Mouse (Mus musculus): ENCODE data around the gene Adck1. TPM values are rescaled to one million over a fixed set of nuclear protein-coding genes. Genes with fewer than 3 reads are reported as not detected.
"Not testable (repeated sequence)": the region's sequence is repeated elsewhere in the genome, so short reads cannot be mapped to it uniquely, and the experiment has no call there.

Adck1 gene
- polyA plus RNA-seq, 1 experiment from 2014 or later, result 12.5 TPM

DNA sequence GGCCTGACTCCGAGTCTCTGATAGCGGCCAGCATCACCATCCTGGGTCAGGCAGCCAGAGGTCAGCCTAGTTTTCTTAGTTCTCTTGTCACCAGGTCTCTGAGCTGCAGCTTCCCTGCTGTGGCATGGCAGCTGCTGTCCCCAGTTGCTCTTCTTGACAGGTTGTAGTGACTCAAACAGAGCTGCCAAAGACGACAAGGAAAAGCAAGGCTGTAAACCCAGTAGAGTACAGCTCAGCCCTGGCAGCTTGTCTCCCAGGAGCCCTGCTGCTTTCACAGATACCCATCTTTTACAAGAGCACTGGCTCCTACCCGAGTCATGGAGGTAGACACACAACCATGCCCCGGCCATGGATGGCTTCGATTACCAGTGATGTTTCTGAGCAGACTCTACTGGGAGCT lies 108.3 kb downstream of the Adck1 start:
- 68% methylated on average over 6 of the region's 6 CpGs for WGBS
- no peak overlapping the region for H3K4me2 ChIP-seq (ENCODE audit: low read depth, low read length)
- no peaks in the 10 kb centered on the region for H3K4me1 ChIP-seq (ENCODE audit: control insufficient read depth, insufficient read depth, low read length)
- H3K36me3 ChIP-seq (replicated peaks; ENCODE audit: control insufficient read depth, insufficient read depth, low read depth, low read length), result no peaks in the 10 kb centered on the region
- H3K4me3 ChIP-seq (ENCODE audit: low read depth, low read length), result no peak overlapping the region
- ATAC-seq (replicated peaks; ENCODE audit: insufficient number of reproducible peaks, low FRiP score, low TSS enrichment, low read depth) (no peak), DNase-seq (ENCODE audit: low spot score) (no peak)
- no peaks in the 10 kb centered on the region for H3K27me3 ChIP-seq (ENCODE audit: control insufficient read depth, insufficient read depth, low read length)
- H3K9me3 ChIP-seq (replicated peaks; ENCODE audit: control insufficient read depth, low read length), result no peaks in the 10 kb centered on the region
- no peak overlapping the region for H3K9ac ChIP-seq (replicated peaks; ENCODE audit: low read length)
- H3K27ac ChIP-seq (replicated peaks; ENCODE audit: low read depth, low read length), result no peak overlapping the region

DNA sequence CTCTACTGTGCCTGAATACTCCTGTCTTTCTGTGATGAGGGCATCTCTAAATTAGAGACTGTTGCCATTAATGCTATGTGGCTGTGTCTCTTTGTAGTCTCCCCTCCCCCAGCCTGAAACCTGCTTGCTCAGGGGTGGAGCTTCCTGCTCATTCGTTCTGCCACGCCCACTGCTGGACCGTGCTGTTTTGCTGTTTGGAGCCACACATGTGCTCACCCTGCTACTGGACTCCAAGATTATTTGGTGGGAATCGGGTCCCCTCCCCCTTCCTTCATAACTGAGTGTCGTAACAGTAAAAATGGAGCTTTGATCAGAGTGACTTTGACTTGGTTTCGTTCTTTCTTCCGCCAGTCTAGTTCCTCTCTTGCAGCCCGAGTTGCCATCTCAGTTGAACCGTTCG lies 111.5 kb downstream of the Adck1 start:
- not testable (repeated sequence) for H3K27ac ChIP-seq (replicated peaks; ENCODE audit: low read depth, low read length); H3K9me3 ChIP-seq (replicated peaks; ENCODE audit: control insufficient read depth, low read length); H3K36me3 ChIP-seq (replicated peaks; ENCODE audit: control insufficient read depth, insufficient read depth, low read depth, low read length); H3K4me3 ChIP-seq (ENCODE audit: low read depth, low read length); ATAC-seq (replicated peaks; ENCODE audit: insufficient number of reproducible peaks, low FRiP score, low TSS enrichment, low read depth); H3K4me1 ChIP-seq (ENCODE audit: control insufficient read depth, insufficient read depth, low read length); H3K4me2 ChIP-seq (ENCODE audit: low read depth, low read length); DNase-seq (ENCODE audit: low spot score); H3K27me3 ChIP-seq (ENCODE audit: control insufficient read depth, insufficient read depth, low read length); H3K9ac ChIP-seq (replicated peaks; ENCODE audit: low read length)
- WGBS, result 59% methylated on average over 10 of the region's 10 CpGs

DNA sequence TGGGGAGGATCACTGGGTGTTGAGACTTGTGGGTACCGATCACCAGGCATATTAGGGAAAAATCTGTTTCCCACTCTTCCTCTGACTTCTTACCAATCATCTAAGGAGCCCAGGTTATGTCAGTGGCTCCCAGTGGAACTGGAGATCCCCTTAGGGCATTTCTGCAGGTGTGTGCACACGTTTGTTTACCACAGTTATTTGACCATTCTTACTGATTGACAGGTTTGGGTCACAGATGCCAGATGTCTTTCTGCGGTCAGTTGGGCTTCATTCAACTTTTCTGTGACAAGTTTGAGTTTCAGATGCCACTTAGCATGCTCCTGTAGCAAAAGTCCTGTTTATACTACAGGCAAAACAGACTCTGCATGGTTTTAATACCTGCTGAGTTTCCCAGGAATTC lies 112.5 kb downstream of the Adck1 start:
- Histone ChIP-seq H3K9ac (replicated peaks; ENCODE audit: low read length) (no peak overlapping the region), H3K9me3 (replicated peaks; ENCODE audit: control insufficient read depth, low read length) (no peaks in the 10 kb centered on the region), H3K36me3 (replicated peaks; ENCODE audit: control insufficient read depth, insufficient read depth, low read depth, low read length) (no peaks in the 10 kb centered on the region), H3K4me2 (ENCODE audit: low read depth, low read length) (no peak overlapping the region), H3K4me3 (ENCODE audit: low read depth, low read length) (no peak overlapping the region), H3K27ac (replicated peaks; ENCODE audit: low read depth, low read length) (no peak overlapping the region), H3K27me3 (ENCODE audit: control insufficient read depth, insufficient read depth, low read length) (no peaks in the 10 kb centered on the region), H3K4me1 (ENCODE audit: control insufficient read depth, insufficient read depth, low read length) (no peaks in the 10 kb centered on the region)
- 61% methylated on average over 3 of the region's 3 CpGs for WGBS
- ATAC-seq (replicated peaks; ENCODE audit: insufficient number of reproducible peaks, low FRiP score, low TSS enrichment, low read depth), result no peak
- DNase-seq (ENCODE audit: low spot score), result no peak

DNA sequence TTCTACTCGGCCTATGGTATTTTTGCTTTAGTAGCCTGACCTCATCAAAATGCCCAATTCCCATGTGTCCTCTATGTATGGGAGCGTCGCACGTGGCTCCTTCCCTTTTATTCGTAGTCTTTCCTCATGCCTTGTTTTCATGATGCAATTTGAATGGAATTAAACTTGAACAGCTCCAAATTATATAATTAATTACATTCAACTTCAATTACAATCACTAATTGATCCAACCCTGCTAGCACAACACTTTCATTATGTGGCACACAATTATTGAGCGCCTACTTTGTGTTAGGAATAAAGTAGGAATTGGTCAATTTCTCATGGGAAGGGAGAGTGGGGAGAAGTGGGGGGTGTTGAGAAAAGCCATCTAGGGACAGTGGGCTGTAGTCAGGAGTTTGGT lies 113.4 kb downstream of the Adck1 start:
- H3K9ac ChIP-seq (replicated peaks; ENCODE audit: low read length), result no peak overlapping the region
- no peak overlapping the region for H3K27ac ChIP-seq (replicated peaks; ENCODE audit: low read depth, low read length)
- no peaks in the 10 kb centered on the region for H3K4me1 ChIP-seq (ENCODE audit: control insufficient read depth, insufficient read depth, low read length)
- H3K36me3 ChIP-seq (replicated peaks; ENCODE audit: control insufficient read depth, insufficient read depth, low read depth, low read length), result no peaks in the 10 kb centered on the region
- H3K9me3 ChIP-seq (replicated peaks; ENCODE audit: control insufficient read depth, low read length), result no peaks in the 10 kb centered on the region
- no peak overlapping the region for H3K4me3 ChIP-seq (ENCODE audit: low read depth, low read length)
- no peaks in the 10 kb centered on the region for H3K27me3 ChIP-seq (ENCODE audit: control insufficient read depth, insufficient read depth, low read length)
- no peak overlapping the region for H3K4me2 ChIP-seq (ENCODE audit: low read depth, low read length)
- no peak for ATAC-seq (replicated peaks; ENCODE audit: insufficient number of reproducible peaks, low FRiP score, low TSS enrichment, low read depth)
- DNase-seq (ENCODE audit: low spot score), result no peak
- WGBS, result 75% methylated on average over 6 of the region's 6 CpGs

DNA sequence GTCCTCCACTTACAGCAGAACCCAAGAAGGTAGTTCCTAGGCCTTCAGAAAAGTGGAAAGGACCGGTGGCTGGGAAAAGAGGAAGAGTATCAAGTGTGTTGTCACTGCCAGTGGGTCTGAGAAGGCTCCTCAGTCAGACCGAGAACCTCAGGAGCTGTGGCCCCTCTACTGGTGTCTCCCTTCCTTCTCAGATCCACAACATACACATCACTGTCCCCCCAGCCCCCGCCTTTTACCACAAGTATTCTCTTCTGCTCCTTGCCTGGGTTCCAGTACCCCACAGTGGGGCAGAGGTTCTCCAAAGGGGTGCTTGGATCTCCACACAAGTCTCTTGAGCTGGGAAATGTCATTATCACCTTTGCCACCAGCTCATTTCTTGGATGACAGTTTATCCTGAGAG lies 115.5 kb downstream of the Adck1 start:
- H3K27ac ChIP-seq (replicated peaks; ENCODE audit: low read depth, low read length), result no peak overlapping the region
- H3K27me3 ChIP-seq (ENCODE audit: control insufficient read depth, insufficient read depth, low read length), result no peaks in the 10 kb centered on the region
- 89% methylated on average over 3 of the region's 3 CpGs for WGBS
- H3K4me2 ChIP-seq (ENCODE audit: low read depth, low read length), result no peak overlapping the region
- H3K9ac ChIP-seq (replicated peaks; ENCODE audit: low read length), result no peak overlapping the region
- H3K4me3 ChIP-seq (ENCODE audit: low read depth, low read length), result no peak overlapping the region
- H3K9me3 ChIP-seq (replicated peaks; ENCODE audit: control insufficient read depth, low read length), result no peaks in the 10 kb centered on the region
- no peak for ATAC-seq (replicated peaks; ENCODE audit: insufficient number of reproducible peaks, low FRiP score, low TSS enrichment, low read depth)
- no peaks in the 10 kb centered on the region for H3K36me3 ChIP-seq (replicated peaks; ENCODE audit: control insufficient read depth, insufficient read depth, low read depth, low read length)
- no peak for DNase-seq (ENCODE audit: low spot score)
- no peaks in the 10 kb centered on the region for H3K4me1 ChIP-seq (ENCODE audit: control insufficient read depth, insufficient read depth, low read length)

DNA sequence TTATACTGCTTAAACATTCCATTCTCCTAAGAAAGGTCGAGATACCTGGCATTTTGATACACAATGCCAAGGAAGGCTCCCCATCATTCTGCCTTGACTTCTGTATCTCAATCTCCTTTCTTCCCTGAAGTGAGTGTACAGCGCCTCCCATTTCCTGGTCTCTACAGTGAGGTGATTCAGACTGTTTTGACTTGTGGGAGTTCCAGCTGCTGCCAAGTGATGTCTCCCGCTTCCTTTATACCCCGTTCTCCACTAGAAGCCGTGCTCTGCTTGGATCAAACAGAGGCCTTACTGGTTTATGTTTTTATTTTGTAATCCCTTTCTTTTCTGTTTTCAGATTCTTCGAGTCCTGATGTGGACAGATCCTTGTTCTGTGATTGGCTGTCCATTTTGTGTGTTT lies 116.3 kb downstream of the Adck1 start:
- 81% methylated on average over 6 of the region's 6 CpGs for WGBS

DNA sequence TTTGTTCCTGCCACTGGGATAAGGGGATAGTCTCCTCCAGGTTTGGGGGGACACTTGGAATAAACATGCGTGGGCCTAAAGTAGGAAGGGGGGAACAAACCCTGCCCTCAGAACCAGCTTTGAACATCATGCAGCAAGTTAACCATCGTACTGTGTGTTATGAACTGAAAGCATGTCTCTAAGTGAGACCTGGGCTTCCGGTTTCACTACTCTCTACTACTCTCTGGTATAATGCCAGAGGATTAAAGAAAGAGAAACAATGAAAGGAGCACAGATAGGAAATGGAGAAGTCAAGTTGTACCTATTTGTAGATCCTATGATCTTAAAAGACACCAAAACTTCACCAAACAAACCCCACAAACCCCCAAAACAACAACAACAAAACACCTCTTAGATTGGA lies 121.3 kb downstream of the Adck1 start:
- Histone ChIP-seq H3K4me1 (ENCODE audit: control insufficient read depth, insufficient read depth, low read length) (no peaks in the 10 kb centered on the region), H3K36me3 (replicated peaks; ENCODE audit: control insufficient read depth, insufficient read depth, low read depth, low read length) (no peaks in the 10 kb centered on the region), H3K4me2 (ENCODE audit: low read depth, low read length) (no peak overlapping the region), H3K4me3 (ENCODE audit: low read depth, low read length) (no peak overlapping the region), H3K27me3 (ENCODE audit: control insufficient read depth, insufficient read depth, low read length) (no peaks in the 10 kb centered on the region), H3K9ac (replicated peaks; ENCODE audit: low read length) (no peak overlapping the region), H3K9me3 (replicated peaks; ENCODE audit: control insufficient read depth, low read length) (no peaks in the 10 kb centered on the region), H3K27ac (replicated peaks; ENCODE audit: low read depth, low read length) (no peak overlapping the region)
- no peak for DNase-seq (ENCODE audit: low spot score)
- WGBS, result 86% methylated on average over 3 of the region's 3 CpGs
- no peak for ATAC-seq (replicated peaks; ENCODE audit: insufficient number of reproducible peaks, low FRiP score, low TSS enrichment, low read depth)

More for the DNA sequence above, 116.3 kb downstream of the Adck1 start:
- no peak overlapping the region for H3K9ac ChIP-seq (replicated peaks; ENCODE audit: low read length)
- no peaks in the 10 kb centered on the region for H3K9me3 ChIP-seq (replicated peaks; ENCODE audit: control insufficient read depth, low read length)
- ATAC-seq (replicated peaks; ENCODE audit: insufficient number of reproducible peaks, low FRiP score, low TSS enrichment, low read depth), result no peak
- H3K27me3 ChIP-seq (ENCODE audit: control insufficient read depth, insufficient read depth, low read length), result no peaks in the 10 kb centered on the region
- no peak for DNase-seq (ENCODE audit: low spot score)
- no peaks in the 10 kb centered on the region for H3K36me3 ChIP-seq (replicated peaks; ENCODE audit: control insufficient read depth, insufficient read depth, low read depth, low read length)
- H3K4me3 ChIP-seq (ENCODE audit: low read depth, low read length), result no peak overlapping the region
- no peak overlapping the region for H3K4me2 ChIP-seq (ENCODE audit: low read depth, low read length)
- no peak overlapping the region for H3K27ac ChIP-seq (replicated peaks; ENCODE audit: low read depth, low read length)
- H3K4me1 ChIP-seq (ENCODE audit: control insufficient read depth, insufficient read depth, low read length), result no peaks in the 10 kb centered on the region

DNA sequence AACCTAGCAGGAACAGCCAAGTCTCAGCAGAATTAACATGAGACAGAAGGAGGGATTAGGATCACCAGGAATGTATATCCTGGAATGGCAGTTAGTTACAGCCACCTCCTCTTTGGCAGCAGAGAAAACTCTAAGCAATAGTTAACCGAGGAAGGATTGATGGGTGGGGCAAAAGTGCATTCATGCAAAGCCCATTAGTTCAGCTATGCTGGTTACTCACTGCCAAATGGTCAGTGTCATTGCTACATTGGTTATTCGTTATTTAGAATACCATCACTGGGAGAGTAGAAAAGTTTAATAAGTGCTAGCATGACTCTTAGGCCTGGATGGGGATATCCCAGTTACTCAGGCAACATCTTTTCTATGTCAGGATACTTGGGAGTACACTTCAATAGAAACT lies 130.5 kb downstream of the Adck1 start:
- H3K27me3 ChIP-seq (ENCODE audit: control insufficient read depth, insufficient read depth, low read length), result no peaks in the 10 kb centered on the region
- no peak overlapping the region for H3K4me2 ChIP-seq (ENCODE audit: low read depth, low read length)
- no peak overlapping the region for H3K27ac ChIP-seq (replicated peaks; ENCODE audit: low read depth, low read length)
- no peaks in the 10 kb centered on the region for H3K36me3 ChIP-seq (replicated peaks; ENCODE audit: control insufficient read depth, insufficient read depth, low read depth, low read length)
- H3K4me1 ChIP-seq (ENCODE audit: control insufficient read depth, insufficient read depth, low read length), result no peaks in the 10 kb centered on the region
- ATAC-seq (replicated peaks; ENCODE audit: insufficient number of reproducible peaks, low FRiP score, low TSS enrichment, low read depth) (no peak), DNase-seq (ENCODE audit: low spot score) (no peak)
- no peak overlapping the region for H3K9ac ChIP-seq (replicated peaks; ENCODE audit: low read length)
- no peaks in the 10 kb centered on the region for H3K9me3 ChIP-seq (replicated peaks; ENCODE audit: control insufficient read depth, low read length)
- H3K4me3 ChIP-seq (ENCODE audit: low read depth, low read length), result no peak overlapping the region
- 80% methylated on average over 2 of the region's 2 CpGs for WGBS

Data from embryonic facial prominence, embryonic 11.5 days (tissue).